Comparison of ENCODE assay signal across 16 mouse cellular contexts in the genomic region with DNA sequence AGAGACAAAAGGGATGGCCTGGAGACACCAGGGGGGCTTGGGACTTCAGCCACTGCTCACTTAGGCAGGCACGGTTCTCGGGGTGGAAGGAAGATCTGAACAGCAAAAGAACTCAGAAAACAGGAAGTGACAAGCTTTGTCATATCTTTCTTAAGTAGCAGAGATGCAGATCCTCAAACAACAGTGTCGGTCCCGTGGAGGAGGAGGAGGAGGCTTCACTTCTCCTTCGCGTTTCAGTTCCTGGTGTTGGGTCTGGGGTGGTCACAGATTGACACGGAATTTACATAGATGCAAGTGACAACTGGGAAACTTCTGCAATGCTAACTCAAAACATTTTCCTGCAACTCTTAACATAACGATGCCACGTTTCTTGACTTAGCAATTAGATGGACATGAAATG. TPM values are rescaled to one million over a fixed set of nuclear protein-coding genes. Genes with fewer than 3 reads are reported as not detected.
DNase-seq lines count a peak whose midpoint lies in the region; ATAC-seq and TF ChIP-seq lines count a peak whose summit lies in the region.
"Had no signal": no experiment of that assay in that cellular context is flagged by ENCODE, and none has a peak within 500 bp of the region (broad histone marks: within the 10 kb centered on the region; RNA-seq: fewer than 3 reads in every experiment).

No protein-coding gene starts in this region.

- peak; percentile 36 to 43 for DNase-seq in lung, adult 18-20 months
- no peak for DNase-seq in lung, adult 2 months
- peak; percentile 39 for DNase-seq in MEL (ENCODE audit: low read depth, low spot score)
- DNase-seq in splenic B cell, adult 2 months (ENCODE audit: low read depth, low spot score): peak; percentile 90
- DNase-seq in left cerebral cortex, adult 18-20 months (ENCODE audit: low spot score in 2 of 2): no peak
- DNase-seq: adrenal gland, postnatal 25 days; cerebellum, adult 2 months; gastrocnemius, postnatal 10 days; kidney, postnatal 14 days; liver; right cerebral cortex, postnatal 25 days had no signal

- H3K36me3 ChIP-seq in MEL (ENCODE audit: control insufficient read depth in 1 of 2, insufficient read depth in 2 of 2, low read length in 2 of 2): no peaks in the 10 kb centered on the region
- no peaks in the 10 kb centered on the region for H3K36me3 ChIP-seq in macrophage (ENCODE audit: inconsistent target)
- no peaks in the 10 kb centered on the region for H3K36me3 ChIP-seq in splenic B cell, adult 2 months (ENCODE audit: control insufficient read depth, insufficient read depth, low read length, poor library complexity, severe bottlenecking)
- no peaks in the 10 kb centered on the region for H3K36me3 ChIP-seq in intestine, embryonic 16.5 days (ENCODE audit: control insufficient read depth, insufficient read depth, low read length)
- H3K36me3 ChIP-seq in forebrain, embryonic 15.5 days: no peaks in the 10 kb centered on the region
- H3K36me3 ChIP-seq: heart, embryonic 15.5 days; midbrain, embryonic 12.5 days had no signal

- no peaks in the 10 kb centered on the region for H3K9me3 ChIP-seq in MEL (replicated peaks; ENCODE audit: insufficient read depth, low read length)
- H3K9me3 ChIP-seq in intestine, embryonic 16.5 days (ENCODE audit: control insufficient read depth, low read length): no peaks in the 10 kb centered on the region
- H3K9me3 ChIP-seq in forebrain, embryonic 15.5 days: no peaks in the 10 kb centered on the region
- H3K9me3 ChIP-seq: heart, embryonic 15.5 days; midbrain, embryonic 12.5 days had no signal

- TF ChIP-seq POLR2A in lung, adult 2 months (IDR thresholded peaks at IDR 0.05; ENCODE audit: borderline replicate concordance, extremely low read depth, low read depth, low read length): no peak
- no peak for TF ChIP-seq POLR2A in MEL (IDR thresholded peaks at IDR 0.05; ENCODE audit: control insufficient read depth in 1 of 2, insufficient read depth in 1 of 2, low read depth in 1 of 2, low read length in 2 of 2, poor library complexity in 1 of 2)

- H3K9ac ChIP-seq in MEL (ENCODE audit: control insufficient read depth, low read depth, low read length, poor library complexity, severe bottlenecking): no peak overlapping the region
- no peak overlapping the region for H3K9ac ChIP-seq in intestine, embryonic 16.5 days (ENCODE audit: low read depth, low read length)
- H3K9ac ChIP-seq in forebrain, embryonic 15.5 days (replicated peaks): no peak overlapping the region
- H3K9ac ChIP-seq: heart, embryonic 15.5 days; midbrain, embryonic 12.5 days had no signal

- no peak overlapping the region for H3K4me3 ChIP-seq in lung, adult 2 months (replicated peaks; ENCODE audit: extremely low read depth, low read depth, low read length)
- H3K4me3 ChIP-seq in MEL (ENCODE audit: control insufficient read depth in 1 of 2, insufficient read depth in 1 of 2, low read depth in 2 of 2, low read length in 2 of 2) (no peak overlapping the region), macrophage (ENCODE audit: inconsistent target) (no peak overlapping the region)
- no peak overlapping the region for H3K4me3 ChIP-seq in intestine, embryonic 16.5 days (ENCODE audit: low read length)
- H3K4me3 ChIP-seq in forebrain, embryonic 15.5 days: no peak overlapping the region
- H3K4me3 ChIP-seq: heart, embryonic 15.5 days; midbrain, embryonic 12.5 days had no signal

- no peak for TF ChIP-seq CTCF in lung, adult 2 months (IDR thresholded peaks at IDR 0.05; ENCODE audit: insufficient read depth, low read length)
- TF ChIP-seq CTCF in MEL (IDR thresholded peaks at IDR 0.05 in 2 of 3, conservative IDR thresholded peaks at IDR 0.05 in 1 of 3; ENCODE audit: control insufficient read depth in 1 of 3, insufficient read depth in 1 of 3, low read depth in 2 of 3, low read length in 3 of 3, poor library complexity in 1 of 3, severe bottlenecking in 1 of 3): no peak

- no peak for ATAC-seq in intestine, embryonic 16.5 days
- ATAC-seq in forebrain, embryonic 15.5 days (replicated peaks): no peak

- no peaks in the 10 kb centered on the region; the same call in 1 of the 2 replicates for H3K4me1 ChIP-seq in lung, adult 2 months (ENCODE audit: control insufficient read depth, insufficient read depth, low read length)
- H3K4me1 ChIP-seq in MEL (ENCODE audit: control insufficient read depth in 1 of 2, insufficient read depth in 2 of 2, low read length in 2 of 2): no peaks in the 10 kb centered on the region
- H3K4me1 ChIP-seq in intestine, embryonic 16.5 days (ENCODE audit: control insufficient read depth, insufficient read depth, low read length): no peaks in the 10 kb centered on the region
- peaks cover 22% of the 10 kb centered on the region for H3K4me1 ChIP-seq in forebrain, embryonic 15.5 days
- H3K4me1 ChIP-seq: heart, embryonic 15.5 days; midbrain, embryonic 12.5 days had no signal

- TF ChIP-seq EP300 in MEL (IDR thresholded peaks at IDR 0.05; ENCODE audit: low read depth in 1 of 2, low read length in 2 of 2): no peak

- H3K79me2 ChIP-seq in MEL (ENCODE audit: control insufficient read depth, insufficient read depth, low read length, poor library complexity) (no peaks in the 10 kb centered on the region), macrophage (ENCODE audit: inconsistent target) (no peaks in the 10 kb centered on the region)

- no peak overlapping the region for H3K27ac ChIP-seq in MEL (ENCODE audit: control insufficient read depth, low read depth, low read length)
- H3K27ac ChIP-seq in macrophage: peak overlapping the region; percentile 67
- H3K27ac ChIP-seq in intestine, embryonic 16.5 days (ENCODE audit: low read length): no peak overlapping the region
- H3K27ac ChIP-seq in forebrain, embryonic 15.5 days (replicated peaks): no peak overlapping the region
- H3K27ac ChIP-seq: heart, embryonic 15.5 days; midbrain, embryonic 12.5 days had no signal

- H3K27me3 ChIP-seq in MEL (ENCODE audit: control insufficient read depth in 1 of 2, insufficient read depth in 2 of 2, low read length in 2 of 2): peaks cover 1 to 3% of the 10 kb centered on the region in 2 experiments; a peak in 2 of 4 replicates
- H3K27me3 ChIP-seq in splenic B cell, adult 2 months (ENCODE audit: control insufficient read depth, insufficient read depth, low read length, poor library complexity, severe bottlenecking): no peaks in the 10 kb centered on the region
- no peaks in the 10 kb centered on the region for H3K27me3 ChIP-seq in intestine, embryonic 16.5 days (replicated peaks; ENCODE audit: control insufficient read depth, insufficient read depth, low read length)
- H3K27me3 ChIP-seq in forebrain, embryonic 15.5 days: no peaks in the 10 kb centered on the region
- H3K27me3 ChIP-seq: heart, embryonic 15.5 days; midbrain, embryonic 12.5 days had no signal

- TF ChIP-seq RAD21 in MEL (IDR thresholded peaks at IDR 0.05; ENCODE audit: low read depth, low read length): no peak

- WGBS in lung, adult 2 months: 50% methylated on average over 9 of the region's 9 CpGs
- WGBS in macrophage (ENCODE audit: missing documents): 8% methylated on average over 9 of the region's 9 CpGs
- WGBS in intestine, embryonic 16.5 days: 68% methylated on average over 9 of the region's 9 CpGs
- WGBS in forebrain, embryonic 15.5 days: 71% methylated on average over 9 of the region's 9 CpGs

- no peak overlapping the region for H3K4me2 ChIP-seq in intestine, embryonic 16.5 days (ENCODE audit: low read depth, low read length)
- H3K4me2 ChIP-seq in forebrain, embryonic 15.5 days (replicated peaks): no peak overlapping the region
- H3K4me2 ChIP-seq: heart, embryonic 15.5 days; midbrain, embryonic 12.5 days had no signal

TF ChIP-seq in MEL, 35 proteins besides CTCF, POLR2A, EP300 and RAD21:
- TF ChIP-seq HCFC1 (IDR thresholded peaks at IDR 0.05; ENCODE audit: low read depth, low read length) (no peak), MAZ (IDR thresholded peaks at IDR 0.05; ENCODE audit: low read depth, low read length) (no peak), CHD1 (IDR thresholded peaks at IDR 0.05; ENCODE audit: low read depth, low read length) (no peak), TBP (IDR thresholded peaks at IDR 0.05; ENCODE audit: low read depth, low read length) (no peak), GABPA (IDR thresholded peaks at IDR 0.05; ENCODE audit: low read depth, low read length) (no peak), ETS1 (IDR thresholded peaks at IDR 0.05; ENCODE audit: low read depth, low read length) (no peak)

RNA-seq across cellular contexts. Expression of a gene that starts 54.7 kb away (rescaled TPM):
- 9.3 and 9.5 TPM in 2 replicates for polyA plus RNA-seq in lung, adult 2 months (2012; rRNA removed)
- 0.26 and 0.31 TPM in 2 replicates for total RNA-seq in MEL (2012; rRNA removed)
- polyA plus RNA-seq in MEL (2012; ENCODE audit: insufficient read depth in 1 of 2, insufficient read length in 2 of 2, low read depth in 1 of 2, low replicate concordance in 2 of 2, missing spikeins in 1 of 2): 1 to 10 TPM in 1 of 2 experiments, not detected in 1; 1.1 TPM
- total RNA-seq in macrophage (2018; cell fraction: chromatin; rRNA removed): 10 to 100 TPM in 8 of 26 experiments, 1 to 10 TPM in 14, under 1 TPM in 4; 0.61 to 14.7 (median 4.2) TPM
- 1 to 10 TPM in 13 of 26 experiments, under 1 TPM in 13; 0.09 to 3.8 (median 1.4) TPM for total RNA-seq in macrophage (2018; cell fraction: cytosol; rRNA removed)
- 10 to 100 TPM in 2 of 26 experiments, 1 to 10 TPM in 19, under 1 TPM in 5; 0.29 to 16.9 (median 2.9) TPM for total RNA-seq in macrophage (2018; cell fraction: nucleus; rRNA removed)
- polyA plus RNA-seq in macrophage (2018): 0.75 to 3.4 TPM (median 1.9 TPM) in 3 replicates
- total RNA-seq in left cerebral cortex, adult 18-20 months (2021): 100 to 1,000 TPM; 106 to 117 TPM
- 6.1 and 6.4 TPM in 2 replicates for polyA plus RNA-seq in intestine, embryonic 16.5 days (2015; fragmentation: Nextera tagmentation; extraction: Ambion mirVana)
- polyA plus RNA-seq in forebrain, embryonic 15.5 days (2015; fragmentation: Nextera tagmentation; extraction: Ambion mirVana): 121 and 129 TPM in 2 replicates

Comparison
In these comparisons a context has a peak if more than half of its experiments do, and no peak if none do; other contexts are left out.
1. DNase-seq: peak in lung, adult 18-20 months (2 of 2), MEL (single experiment) and splenic B cell, adult 2 months (single experiment); none in lung, adult 2 months (single experiment) and left cerebral cortex, adult 18-20 months (0 of 2).
2. RNA of a gene that starts 54.7 kb away (polyA plus RNA-seq): 121 to 129 TPM in forebrain, embryonic 15.5 days; 9.3 to 9.5 TPM in lung, adult 2 months, 6.1 to 6.4 TPM in intestine, embryonic 16.5 days, 0.75 to 3.4 TPM in macrophage and 1.1 TPM in MEL; every median in the first group is over 10 times any median in the second.